Mouse (Mus musculus) heart, adult 2 months (tissue): ENCODE results near the gene Golga4.

Experiments
- CTCF ChIP-seq: fragments of 200-600 bp; IDR thresholded peaks from 2 replicates; pipeline ENCODE4 v1.8.1; 2022; ENCODE audit warnings: antibody characterized with exemption, mild to moderate bottlenecking, moderate library complexity
- EP300 ChIP-seq: fragments of 200-500 bp; IDR thresholded peaks from 2 replicates; pipeline ENCODE4 v1.6.1; 2011; ENCODE audit warnings: low read depth, low read length, control low read depth; ENCODE audit not compliant: insufficient read depth
- POLR2A ChIP-seq: fragments of 200-500 bp; IDR thresholded peaks from 2 replicates; pipeline ENCODE4 v1.6.1; 2011; ENCODE audit warnings: mild to moderate bottlenecking, low read depth, low read length, control low read depth; ENCODE audit not compliant: insufficient read depth

DNA sequence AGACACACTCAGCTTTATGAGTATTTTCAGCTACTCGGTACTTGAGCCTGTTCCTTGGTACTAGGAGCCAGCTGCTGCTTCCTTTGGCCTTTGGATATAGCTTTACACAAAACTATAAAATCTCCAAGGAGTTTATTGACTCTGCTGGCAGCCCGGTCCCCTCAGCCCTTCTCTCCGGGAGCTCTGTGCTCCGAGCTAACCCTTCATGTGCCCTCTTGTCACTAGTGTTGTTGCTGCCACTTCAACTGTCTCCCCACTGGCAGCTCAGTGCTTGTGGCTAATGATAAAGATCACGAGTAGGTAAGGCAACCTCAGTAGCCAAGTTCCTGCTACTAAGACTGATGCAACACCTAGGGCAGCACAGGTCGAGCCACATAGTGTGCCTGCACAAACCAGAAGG lies 24.6 kb downstream of the Golga4 start:
- TF ChIP-seq CTCF (no peak), EP300 (no peak), POLR2A (no peak)
